Mouse (Mus musculus): ENCODE data around the gene Fcna.

Fcna gene

DNA sequence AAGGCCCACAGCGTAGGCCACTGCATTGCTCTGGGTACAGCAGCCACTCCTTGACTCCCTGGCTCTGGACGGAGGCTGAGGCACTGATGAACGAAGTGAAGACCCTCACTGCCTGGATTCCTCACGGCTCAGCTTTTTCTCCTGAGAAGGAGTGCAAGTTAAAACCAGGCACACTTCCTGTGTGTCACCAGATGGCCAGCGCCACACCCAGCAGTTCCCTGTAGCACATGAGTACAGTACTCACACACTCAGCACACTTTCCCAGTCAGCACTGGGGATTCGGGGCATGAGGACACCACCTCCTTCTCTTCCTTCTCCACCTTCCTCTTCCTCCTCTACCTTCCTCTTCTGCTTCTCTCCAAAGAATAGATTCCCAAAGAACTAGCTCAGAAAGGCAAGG lies at the start of gene Fcna:
Gene Fcna, minus strand, starts transcription at position 220 of the 400 bp plus-strand sequence.
- DNase-seq (ENCODE audit: low spot score), result no peak

- DNase-seq (ENCODE audit: low spot score), result no peak
These were observed 48.7 kb upstream of the Fcna start, which contains the start of gene Lcn6 for GRCm38 (mm10) chr2:25676486-25676885. Lcn6 (plus strand) TSS chr2:25676786.

GRCm38 (mm10) chr2:25666516-25666915 lies 38.7 kb upstream of the Fcna start:
- DNase-seq (ENCODE audit: low spot score), result no peak

DNA sequence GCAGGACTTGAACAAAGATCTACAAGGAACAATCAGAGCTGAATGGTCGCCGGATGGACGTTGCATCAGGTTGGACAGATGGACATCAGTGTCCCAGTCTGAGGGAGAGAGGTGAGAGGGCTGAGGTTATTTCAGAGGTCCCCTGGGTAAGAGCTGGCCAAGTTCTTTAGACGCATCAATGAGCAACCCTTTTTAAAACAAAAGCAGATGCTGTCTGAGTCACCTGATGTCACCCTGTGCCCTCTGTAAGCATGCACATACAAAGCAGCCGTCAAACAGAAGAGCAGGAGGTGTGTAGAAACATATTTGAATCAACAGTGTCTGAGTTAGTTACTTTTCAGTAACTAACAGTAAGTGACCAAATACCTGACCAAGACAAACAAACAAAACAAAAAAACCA lies 36.3 kb upstream of the Fcna start:
- no peak for DNase-seq (ENCODE audit: low spot score)

DNA sequence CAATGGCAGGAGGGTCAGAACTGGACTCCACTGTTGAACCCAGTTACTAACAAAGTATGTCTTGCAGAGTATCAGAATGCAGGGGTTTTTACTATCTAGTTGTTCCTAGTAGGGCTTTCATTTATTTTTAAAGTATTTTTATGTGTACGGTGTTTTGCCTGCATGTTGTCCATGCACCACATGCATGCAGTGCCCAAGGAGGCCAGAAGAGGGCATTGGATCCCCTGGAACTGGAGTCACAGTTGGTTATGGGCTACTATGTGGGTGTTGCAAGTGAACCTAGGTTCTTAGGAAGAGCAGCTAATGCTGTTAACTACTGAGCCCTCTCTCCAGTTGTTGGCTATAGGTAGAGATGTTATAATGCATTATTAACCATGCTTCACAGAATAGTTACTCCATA lies 35.7 kb upstream of the Fcna start:
- peak; percentile 69 for DNase-seq (ENCODE audit: low spot score)

GRCm38 (mm10) chr2:25661245-25661970 lies 33.6 kb upstream of the Fcna start:
- no peak for DNase-seq (ENCODE audit: low spot score)

- no peak for DNase-seq (ENCODE audit: low spot score)
These were observed 32.4 kb upstream of the Fcna start for GRCm38 (mm10) chr2:25660279-25660678.

DNA sequence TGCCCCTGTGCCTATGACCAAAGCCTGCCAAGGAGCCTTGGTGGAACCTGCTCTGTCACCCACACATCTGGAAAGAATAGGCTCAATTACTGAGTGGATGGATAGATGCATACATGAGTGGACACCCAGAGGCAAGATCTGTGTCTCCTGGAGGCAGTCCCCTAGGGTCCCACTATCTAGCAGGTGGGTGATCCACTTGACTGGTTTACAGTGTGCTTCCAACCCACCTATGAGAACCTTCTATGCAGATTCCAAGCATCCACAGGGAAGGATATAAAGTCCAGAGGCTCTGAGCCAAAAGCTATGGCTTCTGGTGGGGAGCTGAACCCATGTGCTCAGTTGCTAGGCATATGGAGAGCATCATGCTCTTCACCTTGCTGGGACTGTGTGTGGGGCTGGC lies 29.8 kb upstream of the Fcna start, which contains the start of gene Lcn5:
Gene Lcn5, plus strand, starts transcription at position 301 of the 400 bp plus-strand sequence.
- no peak for DNase-seq (ENCODE audit: low spot score)

DNA sequence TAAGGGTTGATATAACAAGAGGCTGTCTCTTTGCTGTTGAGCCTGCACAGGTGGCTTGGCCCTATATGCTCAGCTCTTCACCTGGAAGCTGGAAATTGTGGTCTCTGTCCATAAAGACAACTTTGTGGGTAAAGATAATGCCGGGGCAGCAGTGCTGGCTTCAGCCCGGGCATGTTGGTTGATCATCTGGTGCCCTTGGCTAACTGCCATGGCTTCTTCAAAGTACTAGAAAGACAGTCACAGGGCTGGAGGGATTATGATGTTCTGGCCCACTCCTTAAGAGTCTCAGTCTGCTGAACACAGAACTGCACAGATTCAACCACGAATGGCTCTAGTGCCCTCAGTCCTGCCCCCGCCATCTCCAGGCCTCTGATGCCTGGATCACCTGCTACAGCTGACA lies 29.4 kb upstream of the Fcna start:
- no peak for DNase-seq (ENCODE audit: low spot score)

DNA sequence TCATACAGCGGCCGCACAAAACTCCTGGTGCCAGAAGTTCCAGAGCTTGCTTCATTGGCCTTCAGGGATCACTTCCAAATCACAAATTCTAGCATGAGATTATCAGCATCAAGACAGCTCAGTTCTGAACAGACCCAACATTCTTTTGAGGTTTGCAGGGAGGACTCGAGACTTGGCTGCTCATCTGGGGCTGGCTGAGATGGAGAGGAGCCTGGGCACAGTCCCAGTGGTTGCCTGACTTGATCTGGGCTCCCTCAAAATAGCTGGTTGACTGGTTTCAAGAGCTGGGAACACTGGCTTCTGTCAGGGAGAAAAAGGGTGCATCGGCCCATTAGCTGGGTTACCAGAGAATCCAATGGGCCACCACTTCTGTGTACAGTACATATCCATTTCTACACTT lies 28.9 kb upstream of the Fcna start:
- no peak for DNase-seq (ENCODE audit: low spot score)

GRCm38 (mm10) chr2:25654502-25654901 lies 26.7 kb upstream of the Fcna start:
- no peak for DNase-seq (ENCODE audit: low spot score)

DNA sequence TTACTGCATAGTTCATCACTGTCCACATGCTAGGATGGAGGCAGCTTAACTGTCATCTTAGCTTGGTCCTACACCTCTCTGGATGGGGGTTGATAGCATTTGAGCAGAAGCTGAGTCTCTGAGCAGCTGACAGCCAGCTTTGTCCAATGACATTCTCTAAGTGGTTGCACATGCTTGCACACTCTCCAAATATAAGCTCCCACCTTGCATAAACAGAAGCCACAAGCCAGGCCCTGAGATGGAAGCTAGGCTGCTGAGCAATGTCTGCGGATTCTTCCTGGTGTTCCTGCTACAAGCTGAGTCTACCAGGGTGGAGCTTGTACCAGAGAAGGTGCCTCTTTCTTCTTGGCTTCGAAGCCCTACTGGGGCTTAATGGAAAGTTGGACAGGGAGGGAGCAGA lies 25.1 kb upstream of the Fcna start, which contains the start of gene Lcn8:
Gene Lcn8, plus strand, starts transcription at position 219 of the 400 bp plus-strand sequence.
- no peak for DNase-seq (ENCODE audit: low spot score)

DNA sequence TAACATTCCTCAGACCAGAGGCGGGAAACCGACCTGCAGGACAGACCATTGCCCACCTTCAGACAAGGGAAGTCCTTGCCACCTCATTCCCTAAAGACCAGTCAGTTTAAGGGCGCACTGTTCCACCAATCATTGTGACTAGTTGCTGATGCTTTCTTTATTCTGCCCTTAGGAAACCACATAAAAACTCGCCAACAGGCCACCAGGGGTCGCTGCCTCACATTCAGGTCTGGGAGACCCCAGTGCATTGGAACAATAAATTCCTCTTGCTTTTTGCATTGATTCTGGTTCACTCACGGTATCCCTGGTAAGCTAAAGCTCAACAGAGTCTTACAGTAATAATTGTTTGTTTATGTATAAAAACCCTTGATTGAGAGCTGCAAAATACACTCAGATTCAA lies 12.1 kb upstream of the Fcna start:
- peak; percentile 38 for DNase-seq (ENCODE audit: low spot score)

GRCm38 (mm10) chr2:25634046-25634445 lies 6.2 kb upstream of the Fcna start:
- no peak for DNase-seq (ENCODE audit: low spot score)

- no peak for DNase-seq (ENCODE audit: low spot score)
These were observed 5.8 kb upstream of the Fcna start for GRCm38 (mm10) chr2:25633616-25634015.

- no peak for DNase-seq (ENCODE audit: low spot score)
These were observed 908 bp upstream of the Fcna start for GRCm38 (mm10) chr2:25628738-25629137.

DNA sequence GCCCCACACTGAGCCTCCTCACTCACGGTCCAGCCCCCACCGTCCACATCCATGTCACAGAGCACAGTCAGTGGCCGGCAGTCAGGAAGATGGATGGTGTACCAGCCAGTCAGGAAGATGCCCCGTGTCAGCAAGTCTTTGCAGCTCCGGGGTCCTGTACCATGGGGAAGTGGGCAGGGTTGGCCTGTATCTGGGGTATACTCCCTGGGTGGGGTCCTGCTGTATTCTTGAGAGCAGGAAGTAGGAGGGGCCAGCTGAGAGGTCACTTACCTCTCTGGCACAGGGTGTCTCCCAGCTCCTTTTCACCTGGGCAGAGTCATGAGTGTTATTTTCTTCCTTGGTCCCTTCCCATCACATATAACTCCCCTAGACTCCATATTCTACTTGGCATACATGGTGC lies 1.8 kb downstream of the Fcna start:
- DNase-seq (ENCODE audit: low spot score), result no peak

DNA sequence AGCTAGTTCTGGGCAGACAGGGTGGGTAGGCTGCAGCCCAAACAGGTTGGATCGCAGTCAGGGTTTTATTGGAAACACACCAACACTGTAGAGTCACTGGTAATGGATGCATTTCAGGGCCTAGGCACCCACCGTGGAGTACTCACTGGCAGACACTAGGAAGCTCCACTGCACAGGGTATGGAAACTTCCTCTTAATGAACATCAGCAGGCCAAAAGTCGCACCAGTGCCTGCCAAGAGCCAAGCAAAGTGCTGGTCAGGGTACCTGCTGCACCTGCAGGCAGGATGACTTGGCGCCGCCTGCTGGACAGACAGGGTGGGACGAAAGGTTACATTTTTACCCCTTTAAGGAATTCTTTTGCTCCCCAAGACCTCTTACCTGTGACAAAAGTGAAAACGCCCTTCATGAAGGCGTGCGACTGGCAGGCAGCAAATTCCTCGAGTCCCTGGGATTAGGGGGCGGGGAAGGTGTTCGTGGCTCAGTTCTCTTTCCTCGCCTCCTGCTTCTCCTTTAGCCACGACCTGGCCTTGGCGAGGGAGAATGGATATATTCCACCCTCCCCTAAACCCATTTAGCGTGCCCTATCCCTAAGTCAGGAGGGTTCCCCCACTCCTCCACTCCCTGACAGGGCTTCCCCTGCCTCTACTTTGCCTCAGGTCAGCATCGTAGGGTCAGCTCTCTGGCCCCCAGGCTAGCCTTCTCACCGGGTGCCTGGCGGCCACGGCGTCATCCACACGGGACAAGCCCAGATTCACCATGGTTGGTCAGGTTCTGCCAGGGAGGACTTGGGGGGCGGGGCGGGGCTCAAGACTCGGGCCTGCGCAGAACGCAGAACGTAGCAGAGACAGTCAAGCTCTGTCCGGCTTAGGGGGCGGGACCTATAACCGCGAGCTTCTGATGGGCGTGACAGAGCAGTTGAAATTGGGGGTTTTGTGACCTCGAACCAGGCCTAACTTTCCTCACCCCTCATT lies 6.3 kb downstream of the Fcna start, which contains the start of gene Tmem141:
Gene Tmem141, minus strand, starts transcription at position 777 of the 972 bp plus-strand sequence.
- DNase-seq (ENCODE audit: low spot score), result peak; percentile 90

DNA sequence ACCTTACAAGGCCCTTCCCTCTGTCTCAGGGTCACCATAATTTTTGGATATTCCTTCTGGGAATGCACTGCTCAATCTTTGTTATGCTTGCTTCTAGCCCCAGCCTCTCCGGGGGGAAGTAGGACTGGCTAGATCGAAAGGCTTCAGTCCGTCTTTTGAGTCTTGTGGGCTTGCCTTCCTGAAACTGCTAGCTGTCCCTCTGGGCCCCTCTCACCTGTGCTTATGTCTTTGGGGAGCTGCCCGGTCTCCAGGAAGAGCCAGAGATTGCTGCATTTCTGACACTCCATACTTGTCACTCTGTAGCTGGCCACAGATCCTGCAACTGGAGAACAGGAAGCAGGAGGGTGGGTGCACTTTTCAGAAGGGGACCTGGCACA lies 7.0 kb downstream of the Fcna start:
- DNase-seq (ENCODE audit: low spot score), result no peak

- DNase-seq (ENCODE audit: low spot score), result no peak
These were observed 7.4 kb downstream of the Fcna start for GRCm38 (mm10) chr2:25620386-25620785.

GRCm38 (mm10) chr2:25617578-25617977 lies 10.3 kb downstream of the Fcna start, which contains the start of gene Ccdc183:
Ccdc183 (minus strand) TSS chr2:25617678.
- DNase-seq (ENCODE audit: low spot score), result no peak

- DNase-seq (ENCODE audit: low spot score), result no peak
These were observed 11.4 kb downstream of the Fcna start for GRCm38 (mm10) chr2:25616398-25616797.

GRCm38 (mm10) chr2:25608671-25609070 lies 19.2 kb downstream of the Fcna start:
- no peak for DNase-seq (ENCODE audit: low spot score)

Data from ovary, postnatal 36 days (tissue).